Mouse (Mus musculus): ENCODE results near the gene Acot4.

- TF ChIP-seq CTCF (IDR thresholded peaks at IDR 0.05; ENCODE audit: extremely low read depth, insufficient read depth, low read length) (no peak), POLR2A (IDR thresholded peaks at IDR 0.05; ENCODE audit: extremely low read depth, insufficient read depth, low read length) (no peak)
Observed at GRCm38 (mm10) chr12:84044045-84044444, 5.9 kb downstream of the Acot4 start.
